Mouse (Mus musculus) MEL (cell line): ENCODE results near the gene Aifm3. TPM values are rescaled to one million over a fixed set of nuclear protein-coding genes. Genes with fewer than 3 reads are reported as not detected.

Experiments used
- DNase-seq: peaks from one replicate; pipeline ENCODE4 v3.0.0; 2011; ENCODE audit warnings: low read depth, low spot score
- H3K27ac ChIP-seq: 2 replicates; pipeline ENCODE4 v1.5.1; 2012; ENCODE audit warnings: low read depth, mild to moderate bottlenecking, control low read depth, low read length, moderate library complexity; ENCODE audit not compliant: control insufficient read depth
- H3K27me3 ChIP-seq, 2 experiments: fragments of 150-350 bp in 1 of 2; sonication (generic) in 1 of 2; 2 replicates each; pipeline ENCODE4 v1.6.1; 2012; ENCODE audit warnings: low read length in 2 of 2, mild to moderate bottlenecking in 2 of 2, improper control_type of control experiment in 1 of 2, moderate library complexity in 1 of 2; ENCODE audit not compliant: insufficient read depth in 2 of 2, control insufficient read depth in 1 of 2
- H3K36me3 ChIP-seq, 2 experiments: 2 replicates each; pipeline ENCODE4 v1.6.1; 2012 to 2014; ENCODE audit warnings: low read length in 2 of 2, improper control_type of control experiment in 1 of 2, inconsistent platforms in 1 of 2, mild to moderate bottlenecking in 1 of 2; ENCODE audit not compliant: insufficient read depth in 2 of 2, control insufficient read depth in 1 of 2
- H3K4me1 ChIP-seq, 2 experiments: fragments of 150-350 bp in 1 of 2; sonication (generic) in 1 of 2; 2 replicates each; pipeline ENCODE4 v1.6.1; 2012; ENCODE audit warnings: low read length in 2 of 2, improper control_type of control experiment in 1 of 2, mild to moderate bottlenecking in 1 of 2; ENCODE audit not compliant: insufficient read depth in 2 of 2, control insufficient read depth in 1 of 2
- H3K4me3 ChIP-seq, 2 experiments: fragments of 150-350 bp in 1 of 2; sonication (generic) in 1 of 2; 2 replicates each; pipeline ENCODE4 v1.5.1; 2012; ENCODE audit warnings: low read depth in 2 of 2, low read length in 2 of 2, mild to moderate bottlenecking in 2 of 2, moderate library complexity in 2 of 2, control low read depth in 1 of 2, improper control_type of control experiment in 1 of 2; ENCODE audit not compliant: control insufficient read depth in 1 of 2, insufficient read depth in 1 of 2
- H3K79me2 ChIP-seq: 2 replicates; pipeline ENCODE4 v1.6.1; 2012; ENCODE audit warnings: mild to moderate bottlenecking, low read length, moderate library complexity; ENCODE audit not compliant: control insufficient read depth, poor library complexity, insufficient read depth
- H3K9ac ChIP-seq: 2 replicates; pipeline ENCODE4 v1.6.1; 2012; ENCODE audit warnings: low read depth, mild to moderate bottlenecking, control low read depth, low read length, moderate library complexity; ENCODE audit not compliant: control insufficient read depth, poor library complexity, severe bottlenecking
- H3K9me3 ChIP-seq: fragments of 150-350 bp; sonication (generic); replicated peaks from 2 replicates; pipeline ENCODE4 v1.6.1; 2012; ENCODE audit warnings: mild to moderate bottlenecking, low read length, improper control_type of control experiment, moderate library complexity; ENCODE audit not compliant: insufficient read depth
- CHD2 ChIP-seq: IDR thresholded peaks from 2 replicates; pipeline ENCODE4 v1.6.1; 2011; ENCODE audit warnings: low read length, improper control_type of control experiment
- ETS1 ChIP-seq: IDR thresholded peaks from 2 replicates; pipeline ENCODE4 v1.6.1; 2012; ENCODE audit warnings: low read depth, mild to moderate bottlenecking, inconsistent platforms, low read length, improper control_type of control experiment, moderate library complexity
- GABPA ChIP-seq: IDR thresholded peaks from 2 replicates; pipeline ENCODE4 v1.6.1; 2012; ENCODE audit warnings: low read depth, mild to moderate bottlenecking, inconsistent platforms, low read length, improper control_type of control experiment, moderate library complexity
- GATA1 ChIP-seq: IDR thresholded peaks from 2 replicates; pipeline ENCODE4 v1.6.1; 2011; ENCODE audit warnings: low read depth, low read length, improper control_type of control experiment
- KAT2A ChIP-seq: conservative IDR thresholded peaks from 2 replicates; pipeline ENCODE4 v1.6.1; 2012; ENCODE audit warnings: low read depth, low read length, improper control_type of control experiment, inconsistent platforms
- MAFK ChIP-seq: IDR thresholded peaks from 2 replicates; pipeline ENCODE4 v1.6.1; 2011; ENCODE audit warnings: low read depth, mild to moderate bottlenecking, low read length, improper control_type of control experiment, borderline replicate concordance
- MAZ ChIP-seq: IDR thresholded peaks from 2 replicates; pipeline ENCODE4 v1.6.1; 2012; ENCODE audit warnings: low read depth, mild to moderate bottlenecking, inconsistent platforms, low read length, improper control_type of control experiment
- POLR2AphosphoS2 ChIP-seq: IDR thresholded peaks from 2 replicates; pipeline ENCODE4 v1.6.1; 2011; ENCODE audit warnings: low read length, improper control_type of control experiment
- POLR2AphosphoS5 ChIP-seq: IDR thresholded peaks from 2 replicates; pipeline ENCODE4 v1.6.1; 2012; ENCODE audit warnings: low read depth, borderline replicate concordance, mild to moderate bottlenecking, inconsistent platforms, low read length, moderate library complexity, mixed read lengths
- TAL1 ChIP-seq: IDR thresholded peaks from 2 replicates; pipeline ENCODE4 v1.6.1; 2012; ENCODE audit warnings: mild to moderate bottlenecking, inconsistent platforms, low read length, moderate library complexity, mixed read lengths
- TBP ChIP-seq: IDR thresholded peaks from 2 replicates; pipeline ENCODE4 v1.8.0; 2011; ENCODE audit warnings: low read depth, low read length, improper control_type of control experiment
- UBTF ChIP-seq: IDR thresholded peaks from 2 replicates; pipeline ENCODE4 v1.6.1; 2012; ENCODE audit warnings: low read depth, mild to moderate bottlenecking, inconsistent platforms, low read length, improper control_type of control experiment, moderate library complexity, borderline replicate concordance; ENCODE audit not compliant: insufficient read depth
- USF1 ChIP-seq: IDR thresholded peaks from 2 replicates; pipeline ENCODE4 v1.6.1; 2014; ENCODE audit warnings: low read depth, mild to moderate bottlenecking, inconsistent platforms, low read length, improper control_type of control experiment, moderate library complexity
- polyA plus RNA-seq, 2 experiments: library from polyadenylated mRNA; stranded (reverse) in 1 of 2; unstranded in 1 of 2; fragments of >175 nt in 1 of 2; fragments of >200 nt in 1 of 2; gene quantifications; 2 replicates each; pipeline versions ENCODE4 v1.2.1 to v1.2.4; 2012; ENCODE audit warnings: low replicate concordance in 2 of 2, low read depth in 1 of 2; ENCODE audit not compliant: insufficient read length in 2 of 2, insufficient read depth in 1 of 2, missing spikeins in 1 of 2
- total RNA-seq: library from RNA; depleted of rRNA; stranded (reverse); fragments of 300-350 nt; gene quantifications from 2 replicates; pipeline ENCODE4 v1.2.3, GENCODE M21; 2012; rRNA removed

Aifm3 gene
- total and polyA plus RNA-seq, 3 experiments, result 0.23 to 0.52 TPM; not detected in 1

- no peak for TF ChIP-seq MAFK
- no peak for TF ChIP-seq UBTF
- no peak for TF ChIP-seq POLR2AphosphoS5
- TF ChIP-seq CHD2, result no peak
- TF ChIP-seq USF1, result no peak
- no peak for TF ChIP-seq GABPA
- no peak for TF ChIP-seq MAZ
- no peak for TF ChIP-seq TAL1
- TF ChIP-seq GATA1, result no peak
- no peak for TF ChIP-seq ETS1
- no peak for TF ChIP-seq TBP
- TF ChIP-seq POLR2AphosphoS2, result no peak
- no peak for TF ChIP-seq KAT2A
- H3K4me3 ChIP-seq, result no peak overlapping the region
- peaks cover 0 to 10% of the 10 kb centered on the region in 2 experiments; a peak in 2 of 4 replicates for H3K36me3 ChIP-seq
- no peak overlapping the region for H3K27ac ChIP-seq
- no peak overlapping the region for H3K9ac ChIP-seq
- DNase-seq, result no peak
- no peaks in the 10 kb centered on the region for H3K9me3 ChIP-seq
- H3K27me3 ChIP-seq, result no peaks in the 10 kb centered on the region
- H3K79me2 ChIP-seq, result no peaks in the 10 kb centered on the region
- peaks cover 6 to 30% of the 10 kb centered on the region in 2 experiments for H3K4me1 ChIP-seq
These were observed 67.5 kb downstream of the Aifm3 start for GRCm38 (mm10) chr16:17556907-17557306.

Other genes with a start within 250 kb of the Aifm3 start
- gene Tmem191c, start 213.5 kb upstream of the Aifm3 start, total RNA-seq, result 2.6 and 3.3 TPM in 2 replicates
- 1 to 10 TPM in 1 of 2 experiments, not detected in 1; 7.5 TPM for gene Tmem191c, start 213.5 kb upstream of the Aifm3 start, polyA plus RNA-seq
- gene Serpind1, start 158.2 kb upstream of the Aifm3 start, total RNA-seq, result not detected in 2 replicates
- not detected for gene Serpind1, start 158.2 kb upstream of the Aifm3 start, polyA plus RNA-seq
- 9.4 and 11.6 TPM in 2 replicates for gene Snap29, start 83.6 kb upstream of the Aifm3 start, total RNA-seq
- gene Snap29, start 83.6 kb upstream of the Aifm3 start, polyA plus RNA-seq, result 10 to 100 TPM in 1 of 2 experiments, not detected in 1; 11.8 TPM
- 25.0 and 30.9 TPM in 2 replicates for gene Pi4ka, start 83.3 kb upstream of the Aifm3 start, total RNA-seq
- 100 to 1,000 TPM in 1 of 2 experiments, 10 to 100 TPM in 1; 73.1 to 286 TPM for gene Pi4ka, start 83.3 kb upstream of the Aifm3 start, polyA plus RNA-seq
- gene Crkl, start 37.6 kb upstream of the Aifm3 start, total RNA-seq, result 14.9 and 16.2 TPM in 2 replicates
- gene Crkl, start 37.6 kb upstream of the Aifm3 start, polyA plus RNA-seq, result 100 to 1,000 TPM in 1 of 2 experiments, 10 to 100 TPM in 1; 34.6 to 146 TPM
- gene Lztr1, start 19.1 kb downstream of the Aifm3 start, total RNA-seq, result 39.5 and 45.1 TPM in 2 replicates
- gene Lztr1, start 19.1 kb downstream of the Aifm3 start, polyA plus RNA-seq, result 10 to 100 TPM in 1 of 2 experiments, not detected in 1; 83.2 TPM
- 53.6 and 65.5 TPM in 2 replicates for gene Thap7, start 41.5 kb downstream of the Aifm3 start, total RNA-seq
- gene Thap7, start 41.5 kb downstream of the Aifm3 start, polyA plus RNA-seq, result 10 to 100 TPM in 1 of 2 experiments, not detected in 1; 65.4 TPM
- gene Lrrc74b, start 71.6 kb downstream of the Aifm3 start, total RNA-seq, result 0.12 TPM in 1 of 2 replicates, not detected in the other
- gene Lrrc74b, start 71.6 kb downstream of the Aifm3 start, polyA plus RNA-seq, result under 1 TPM in 1 of 2 experiments, not detected in 1; 0.10 TPM
- 0.04 TPM in 1 of 2 replicates, not detected in the other for gene P2rx6, start 72.3 kb downstream of the Aifm3 start, total RNA-seq
- under 1 TPM in 1 of 2 experiments, not detected in 1; 0.38 TPM for gene P2rx6, start 72.3 kb downstream of the Aifm3 start, polyA plus RNA-seq
- gene Slc7a4, start 93.6 kb downstream of the Aifm3 start, total RNA-seq, result 15.4 and 23.1 TPM in 2 replicates
- gene Slc7a4, start 93.6 kb downstream of the Aifm3 start, polyA plus RNA-seq, result 10 to 100 TPM in 1 of 2 experiments, not detected in 1; 23.6 TPM
- gene Smpd4, start 129.7 kb downstream of the Aifm3 start, total RNA-seq, result 47.6 and 51.0 TPM in 2 replicates
- 100 to 1,000 TPM in 1 of 2 experiments, 10 to 100 TPM in 1; 94.3 to 609 TPM for gene Smpd4, start 129.7 kb downstream of the Aifm3 start, polyA plus RNA-seq
- gene Ccdc74a, start 156.9 kb downstream of the Aifm3 start, total RNA-seq, result 1.7 and 1.9 TPM in 2 replicates
- 1 to 10 TPM in 1 of 2 experiments, not detected in 1; 4.6 TPM for gene Ccdc74a, start 156.9 kb downstream of the Aifm3 start, polyA plus RNA-seq
- 25.9 and 27.6 TPM in 2 replicates for gene Med15, start 243.3 kb downstream of the Aifm3 start, total RNA-seq
- gene Med15, start 243.3 kb downstream of the Aifm3 start, polyA plus RNA-seq, result 10 to 100 TPM in 1 of 2 experiments, not detected in 1; 62.0 TPM